Mouse (Mus musculus) ES-Bruce4 (cell line): Measurements from ENCODE around the gene Ctbp1.

Experiments
- CTCF ChIP-seq: IDR thresholded peaks from one replicate; pipeline ENCODE4 v1.8.1; 2011; ENCODE audit warnings: low read depth, low read length
- EP300 ChIP-seq: IDR thresholded peaks from 2 replicates; pipeline ENCODE4 v1.6.1; 2011; ENCODE audit warnings: low read depth, low read length; ENCODE audit not compliant: insufficient read depth

DNA sequence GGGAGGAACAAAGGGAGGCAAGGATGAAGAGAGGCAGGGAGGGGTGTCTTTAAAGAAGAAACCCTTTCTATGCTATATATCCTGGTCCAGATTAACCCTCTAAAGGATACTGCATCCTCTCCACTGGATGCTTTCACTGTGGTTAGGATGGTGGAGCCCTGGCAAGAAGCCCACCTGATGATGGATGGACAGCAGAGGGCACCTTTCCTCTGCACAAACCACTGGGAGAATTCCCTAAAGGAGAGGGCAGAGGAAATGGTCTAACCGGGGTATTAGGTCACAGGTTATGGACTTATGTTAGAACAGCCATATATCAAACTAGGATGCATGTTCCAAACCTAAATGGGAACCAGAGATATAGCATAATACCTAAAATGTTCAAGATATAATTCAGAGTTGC, 74.7 kb downstream of the Ctbp1 start:
- TF ChIP-seq EP300 (no peak), CTCF (no peak)
